Mouse (Mus musculus): Measurements from ENCODE around the gene Edn2. TPM values are rescaled to one million over a fixed set of nuclear protein-coding genes. Genes with fewer than 3 reads are reported as not detected.
A peak's percentile ranks its signal among the peaks of the same experiment; 100 is the strongest.

The Edn2 gene
- polyA plus RNA-seq, 1 experiment from 2014 or later = not detected

GRCm38 (mm10) chr4:120212080-120212479, 51.1 kb downstream of the Edn2 start:
- ATAC-seq (ENCODE audit: low FRiP score, low TSS enrichment) = no peak
- Histone ChIP-seq H3K27me3 (ENCODE audit: control insufficient read depth, insufficient read depth, low read length) (no peaks in the 10 kb centered on the region), H3K4me3 (ENCODE audit: low read length) (no peak overlapping the region), H3K9ac (ENCODE audit: low read depth, low read length) (no peak overlapping the region), H3K27ac (ENCODE audit: low read depth, low read length) (no peak overlapping the region), H3K36me3 (ENCODE audit: control insufficient read depth, insufficient read depth, low read length) (no peaks in the 10 kb centered on the region), H3K4me1 (ENCODE audit: control insufficient read depth, insufficient read depth, low read length) (no peaks in the 10 kb centered on the region), H3K9me3 (ENCODE audit: control insufficient read depth, low read length) (no peaks in the 10 kb centered on the region), H3K4me2 (replicated peaks; ENCODE audit: low read depth, low read length) (no peak overlapping the region)
- 40% methylated on average over 6 of the region's 6 CpGs for WGBS

- no peak overlapping the region for H3K4me2 ChIP-seq (replicated peaks; ENCODE audit: low read depth, low read length)
- 14% methylated on average over 3 of the region's 3 CpGs for WGBS
- H3K9ac ChIP-seq (ENCODE audit: low read depth, low read length) = no peak overlapping the region
- H3K9me3 ChIP-seq (ENCODE audit: control insufficient read depth, low read length) = no peaks in the 10 kb centered on the region
- H3K4me3 ChIP-seq (ENCODE audit: low read length) = no peak overlapping the region
- H3K4me1 ChIP-seq (ENCODE audit: control insufficient read depth, insufficient read depth, low read length) = no peaks in the 10 kb centered on the region
- H3K27ac ChIP-seq (ENCODE audit: low read depth, low read length) = no peak overlapping the region
- no peaks in the 10 kb centered on the region for H3K36me3 ChIP-seq (ENCODE audit: control insufficient read depth, insufficient read depth, low read length)
- ATAC-seq (ENCODE audit: low FRiP score, low TSS enrichment) = 0 out of 2 replicates have a peak, but pooled peaks have one; percentile 5
- H3K27me3 ChIP-seq (ENCODE audit: control insufficient read depth, insufficient read depth, low read length) = no peaks in the 10 kb centered on the region
These were observed 51.8 kb downstream of the Edn2 start for GRCm38 (mm10) chr4:120212812-120213211.

GRCm38 (mm10) chr4:120215915-120216591, 55.0 kb downstream of the Edn2 start:
- Histone ChIP-seq H3K4me1 (ENCODE audit: control insufficient read depth, insufficient read depth, low read length) (no peaks in the 10 kb centered on the region), H3K27me3 (ENCODE audit: control insufficient read depth, insufficient read depth, low read length) (no peaks in the 10 kb centered on the region), H3K27ac (ENCODE audit: low read depth, low read length) (no peak overlapping the region), H3K9me3 (ENCODE audit: control insufficient read depth, low read length) (no peaks in the 10 kb centered on the region), H3K9ac (ENCODE audit: low read depth, low read length) (no peak overlapping the region), H3K36me3 (ENCODE audit: control insufficient read depth, insufficient read depth, low read length) (no peaks in the 10 kb centered on the region), H3K4me3 (ENCODE audit: low read length) (no peak overlapping the region), H3K4me2 (replicated peaks; ENCODE audit: low read depth, low read length) (no peak overlapping the region)
- WGBS = 38% methylated on average over 10 of the region's 10 CpGs
- ATAC-seq (ENCODE audit: low FRiP score, low TSS enrichment) = peak; percentile 64

GRCm38 (mm10) chr4:120216883-120217282, 55.9 kb downstream of the Edn2 start:
- Histone ChIP-seq H3K9me3 (ENCODE audit: control insufficient read depth, low read length) (no peaks in the 10 kb centered on the region), H3K4me1 (ENCODE audit: control insufficient read depth, insufficient read depth, low read length) (no peaks in the 10 kb centered on the region), H3K9ac (ENCODE audit: low read depth, low read length) (no peak overlapping the region), H3K27me3 (ENCODE audit: control insufficient read depth, insufficient read depth, low read length) (no peaks in the 10 kb centered on the region), H3K36me3 (ENCODE audit: control insufficient read depth, insufficient read depth, low read length) (no peaks in the 10 kb centered on the region), H3K27ac (ENCODE audit: low read depth, low read length) (no peak overlapping the region), H3K4me3 (ENCODE audit: low read length) (no peak overlapping the region), H3K4me2 (replicated peaks; ENCODE audit: low read depth, low read length) (no peak overlapping the region)
- no peak for ATAC-seq (ENCODE audit: low FRiP score, low TSS enrichment)

Other genes starting within 250 kb of the Edn2 start
- not detected in 2 replicates for gene AL607142.1, start 96.2 kb upstream of the Edn2 start, polyA plus RNA-seq (2014; fragmentation: Nextera tagmentation; extraction: Ambion mirVana)
- 0.15 and 0.23 TPM in 2 replicates for gene Foxo6, start 126.1 kb downstream of the Edn2 start, polyA plus RNA-seq (2014; fragmentation: Nextera tagmentation; extraction: Ambion mirVana)
- 32.8 and 50.0 TPM in 2 replicates for gene Scmh1, start 244.1 kb downstream of the Edn2 start, polyA plus RNA-seq (2014; fragmentation: Nextera tagmentation; extraction: Ambion mirVana)

All from kidney, embryonic 14.5 days (tissue).